Comparison of ENCODE assay signal across 8 mouse cellular contexts in genomic region chr2:75584975-75585374, GRCm38 (mm10).
DNase-seq lines count a peak whose midpoint lies in the region; ATAC-seq and TF ChIP-seq lines count a peak whose summit lies in the region.

No protein-coding gene starts in this region.

- DNase-seq in cerebellum, postnatal 36 days, result peak; percentile 5 to 18
- DNase-seq in cerebellum, adult 11-12 months, result no peak
- DNase-seq in heart, adult 9 months (ENCODE audit: low spot score in 2 of 2), result peak; percentile 86
- peak; percentile 80 to 82 for DNase-seq in kidney, adult 8-10 months
- DNase-seq in liver, embryonic 13.5 days, result peak; percentile 28
- peak; percentile 55 to 76 for DNase-seq in spleen, postnatal 4 days (ENCODE audit: low spot score in 2 of 2)

- peak overlapping the region; percentile 64 for H3K9ac ChIP-seq in embryonic facial prominence, embryonic 13.5 days
- peak overlapping the region; percentile 33 for H3K9ac ChIP-seq in liver, embryonic 13.5 days

- H3K27me3 ChIP-seq in embryonic facial prominence, embryonic 13.5 days, result peaks cover 12% of the 10 kb centered on the region
- H3K27me3 ChIP-seq in liver, embryonic 13.5 days, result peaks cover 7% of the 10 kb centered on the region; the same call in 1 of the 2 replicates
- peaks cover 18% of the 10 kb centered on the region for H3K27me3 ChIP-seq in myocyte (ENCODE audit: control insufficient read depth, insufficient read depth, insufficient read length)

- under 1% methylated on average over 16 of the region's 16 CpGs for WGBS in embryonic facial prominence, embryonic 13.5 days
- under 1% methylated on average over 16 of the region's 16 CpGs for WGBS in liver, embryonic 13.5 days (ENCODE audit: insufficient replicate concordance)

- H3K27ac ChIP-seq in embryonic facial prominence, embryonic 13.5 days, result no peak overlapping the region
- no peak overlapping the region for H3K27ac ChIP-seq in liver, embryonic 13.5 days

- no peak overlapping the region for H3ac ChIP-seq in myocyte (ENCODE audit: control insufficient read depth, insufficient read length)

- H3K4me3 ChIP-seq in embryonic facial prominence, embryonic 13.5 days, result peak overlapping the region; percentile 36
- peak overlapping the region; percentile 42 for H3K4me3 ChIP-seq in liver, embryonic 13.5 days (replicated peaks)
- no peak overlapping the region for H3K4me3 ChIP-seq in myocyte

- H3K4me2 ChIP-seq in embryonic facial prominence, embryonic 13.5 days, result peak overlapping the region; percentile 66
- peak overlapping the region; percentile 63 for H3K4me2 ChIP-seq in liver, embryonic 13.5 days
- peak overlapping the region; percentile 75 for H3K4me2 ChIP-seq in myocyte (ENCODE audit: low read depth)

- TF ChIP-seq POLR2A in myocyte (IDR thresholded peaks at IDR 0.05; ENCODE audit: insufficient read length, low read depth), result no peak

- no peaks in the 10 kb centered on the region for H3K9me3 ChIP-seq in embryonic facial prominence, embryonic 13.5 days
- no peaks in the 10 kb centered on the region for H3K9me3 ChIP-seq in liver, embryonic 13.5 days (replicated peaks)

- no peaks in the 10 kb centered on the region for H3K79me2 ChIP-seq in myocyte (ENCODE audit: control insufficient read depth, insufficient read depth)

- 0 out of 2 replicates have a peak, but pooled peaks have one; percentile 72 for ATAC-seq in embryonic facial prominence, embryonic 13.5 days (ENCODE audit: insufficient number of reproducible peaks, insufficient read depth, low FRiP score, low TSS enrichment, low read depth)
- no peak for ATAC-seq in liver, embryonic 13.5 days (ENCODE audit: low read depth)

- H3K36me3 ChIP-seq in embryonic facial prominence, embryonic 13.5 days, result no peaks in the 10 kb centered on the region
- no peaks in the 10 kb centered on the region for H3K36me3 ChIP-seq in liver, embryonic 13.5 days
- no peaks in the 10 kb centered on the region for H3K36me3 ChIP-seq in myocyte (ENCODE audit: control insufficient read depth, insufficient read depth)

- peaks cover 15% of the 10 kb centered on the region for H3K4me1 ChIP-seq in embryonic facial prominence, embryonic 13.5 days
- peaks cover 7% of the 10 kb centered on the region for H3K4me1 ChIP-seq in liver, embryonic 13.5 days (replicated peaks)

TF ChIP-seq in myocyte, 11 proteins besides CTCF, POLR2A, EP300 and RAD21:
- TF ChIP-seq POLR2AphosphoS2 (IDR thresholded peaks at IDR 0.05; ENCODE audit: insufficient read length, low read depth) (no peak), MYOG (IDR thresholded peaks at IDR 0.05; ENCODE audit: control insufficient read depth in 1 of 3, insufficient read depth in 1 of 3, insufficient read length in 2 of 3, low read depth in 2 of 3) (peak in 1 of 3 experiments; percentile 24)
TF ChIP-seq in myocyte: peak in this region for 1.
